Mouse (Mus musculus): Measurements from ENCODE around the gene Kbtbd13. TPM values are rescaled to one million over a fixed set of nuclear protein-coding genes. Genes with fewer than 3 reads are reported as not detected.

The Kbtbd13 gene
- 0.62 and 1.0 TPM in 2 replicates for polyA plus RNA-seq (2012; rRNA removed)

DNA sequence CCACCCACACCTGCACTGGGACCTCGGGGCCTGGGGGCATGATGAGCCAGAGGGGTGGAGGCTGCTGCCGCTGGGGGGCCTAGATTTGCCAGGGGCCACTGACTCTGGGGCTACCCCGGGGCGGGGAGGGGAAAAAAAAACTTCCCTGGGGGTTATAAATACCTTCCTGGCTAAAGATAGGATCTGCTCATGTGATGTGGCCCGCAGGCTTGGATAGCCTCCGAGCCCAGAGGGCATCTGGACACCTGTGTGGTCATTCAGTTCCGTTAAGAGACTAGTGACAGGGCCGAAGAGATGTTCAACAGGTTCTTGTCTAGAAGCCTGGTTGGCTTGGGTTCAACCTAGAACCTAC lies at the start of gene Kbtbd13:
Kbtbd13 (minus strand) TSS at position 40 of the 352 bp plus-strand sequence.

DNA sequence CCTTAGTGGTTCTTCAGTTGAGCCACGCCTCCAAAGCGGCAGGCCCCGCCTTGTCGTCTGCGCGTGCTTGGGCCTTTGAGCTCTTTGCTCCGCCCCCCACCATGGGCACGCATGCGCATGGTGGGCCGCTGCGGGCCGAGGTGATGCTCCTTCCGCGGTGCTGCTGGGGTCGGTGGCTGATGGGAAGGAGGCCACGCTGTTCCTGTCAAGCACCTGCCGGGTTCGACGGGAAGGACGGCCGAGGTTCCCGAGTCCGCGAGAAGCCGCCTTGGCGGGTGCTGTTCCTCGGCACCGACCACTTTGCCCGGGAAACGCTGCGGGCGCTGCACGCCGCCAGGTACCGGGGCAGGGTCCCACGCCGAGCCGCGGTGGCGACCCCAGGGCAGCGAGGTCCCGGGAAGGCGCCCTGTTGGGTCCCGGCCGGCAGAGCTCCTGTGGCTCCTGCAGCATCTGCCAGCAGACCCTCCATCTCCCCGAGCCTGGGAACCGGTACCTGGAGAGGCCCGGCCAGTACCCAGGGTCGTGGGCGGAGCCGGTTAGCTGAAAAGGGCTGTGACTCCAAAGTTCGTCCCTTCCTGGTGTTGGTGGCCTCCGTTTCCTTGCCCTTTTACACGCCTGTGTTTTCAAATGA lies 44.3 kb upstream of the Kbtbd13 start, which contains the start of gene Mtfmt:
Mtfmt (plus strand) TSS at position 112 of the 631 bp plus-strand sequence.

DNA sequence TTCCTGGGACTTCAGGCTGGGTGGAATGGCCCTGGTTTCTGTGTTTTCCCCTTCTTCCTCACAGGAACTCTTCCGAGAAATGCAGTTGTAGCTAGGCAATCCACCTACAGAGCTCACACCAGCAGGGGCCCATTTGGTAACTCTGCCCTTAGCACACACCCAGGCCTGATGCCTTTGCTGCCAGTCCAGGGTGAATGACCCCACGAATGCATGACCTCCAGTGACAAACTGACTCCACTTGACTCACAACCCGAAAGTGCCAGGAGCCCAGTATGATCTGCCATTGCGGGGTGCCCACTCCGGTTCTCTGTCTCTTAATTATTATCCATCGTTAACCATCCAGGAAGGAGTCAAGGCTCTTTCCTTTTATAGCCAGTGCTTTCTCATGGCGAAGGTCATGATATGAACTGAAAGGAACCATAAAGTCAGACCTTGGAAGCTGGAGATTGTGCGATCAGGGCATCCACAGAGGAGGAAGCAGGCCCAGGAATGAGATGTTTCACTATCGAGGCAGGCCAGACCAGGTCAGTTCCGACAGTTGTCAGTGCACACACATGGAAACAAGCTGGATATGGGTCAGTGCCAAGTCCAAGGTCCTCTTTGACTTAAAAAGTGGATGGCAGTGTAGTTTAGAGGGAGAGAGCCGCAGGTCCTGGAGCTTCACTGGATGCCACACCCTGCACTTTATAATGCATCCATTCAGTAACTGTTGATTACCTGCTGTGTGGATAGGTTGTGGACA lies 31.5 kb upstream of the Kbtbd13 start, which contains the start of gene Slc51b:
Slc51b (minus strand) TSS at position 196 of the 742 bp plus-strand sequence.

DNA sequence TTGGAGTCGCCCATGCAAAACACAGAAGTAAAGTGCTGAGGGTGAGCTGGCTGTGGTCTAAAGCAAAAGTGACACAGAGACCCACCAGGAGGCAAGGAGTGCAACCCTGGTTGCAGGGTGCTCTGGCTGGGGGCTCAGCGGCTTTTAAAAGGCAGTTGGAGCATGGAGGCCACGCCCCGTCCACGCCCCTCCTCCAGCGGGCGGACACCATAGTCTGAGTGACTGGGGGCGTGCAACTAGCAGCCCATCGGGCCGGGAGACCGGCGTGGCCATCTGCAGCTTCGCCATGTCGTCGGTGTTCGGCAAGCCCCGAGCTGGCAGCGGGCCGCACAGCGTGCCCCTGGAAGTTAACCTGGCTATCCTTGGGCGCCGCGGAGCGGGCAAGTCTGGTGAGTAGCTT lies 6.8 kb upstream of the Kbtbd13 start, which contains the start of gene Rasl12:
Rasl12 (plus strand) TSS at position 228 of the 400 bp plus-strand sequence.

DNA sequence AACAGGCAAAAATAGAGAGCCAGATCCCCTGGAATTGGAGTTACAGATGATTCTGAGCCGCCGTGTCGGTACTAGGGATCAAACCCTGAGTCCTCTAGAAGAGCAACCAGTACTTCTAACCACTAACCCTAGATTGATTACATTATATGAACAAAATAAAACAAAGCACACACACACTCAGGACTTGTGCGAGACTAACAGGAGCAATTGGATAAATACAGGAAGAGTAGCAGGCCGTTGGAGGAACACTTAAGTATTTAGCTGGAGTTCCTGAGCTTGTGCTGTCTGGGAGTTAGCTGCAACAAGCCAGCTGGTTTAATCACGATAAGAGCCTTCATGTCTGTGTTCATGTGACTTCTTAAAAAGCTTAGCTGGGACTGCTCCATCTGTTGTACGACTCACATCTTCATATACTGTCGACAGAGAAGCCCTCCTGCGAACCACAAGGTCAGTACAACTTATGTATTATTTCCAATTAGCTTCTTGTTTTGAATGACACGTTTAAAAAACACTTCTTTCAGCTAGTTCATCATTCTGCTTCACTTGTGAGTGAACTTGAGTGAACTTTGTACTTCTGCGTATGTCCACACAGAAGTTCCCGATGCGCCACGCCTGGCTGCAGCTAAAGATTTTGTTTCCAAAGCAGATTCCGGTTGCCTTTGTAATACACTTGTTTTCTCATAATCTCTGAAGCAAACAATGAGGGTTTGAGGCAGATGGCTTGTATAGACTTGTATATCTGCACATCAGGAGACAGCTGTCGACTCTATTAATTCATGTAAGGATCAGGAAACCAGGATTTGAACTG lies 30.6 kb downstream of the Kbtbd13 start, which contains the start of gene Ubap1l:
Ubap1l (plus strand) TSS at position 401 of the 808 bp plus-strand sequence.

DNA sequence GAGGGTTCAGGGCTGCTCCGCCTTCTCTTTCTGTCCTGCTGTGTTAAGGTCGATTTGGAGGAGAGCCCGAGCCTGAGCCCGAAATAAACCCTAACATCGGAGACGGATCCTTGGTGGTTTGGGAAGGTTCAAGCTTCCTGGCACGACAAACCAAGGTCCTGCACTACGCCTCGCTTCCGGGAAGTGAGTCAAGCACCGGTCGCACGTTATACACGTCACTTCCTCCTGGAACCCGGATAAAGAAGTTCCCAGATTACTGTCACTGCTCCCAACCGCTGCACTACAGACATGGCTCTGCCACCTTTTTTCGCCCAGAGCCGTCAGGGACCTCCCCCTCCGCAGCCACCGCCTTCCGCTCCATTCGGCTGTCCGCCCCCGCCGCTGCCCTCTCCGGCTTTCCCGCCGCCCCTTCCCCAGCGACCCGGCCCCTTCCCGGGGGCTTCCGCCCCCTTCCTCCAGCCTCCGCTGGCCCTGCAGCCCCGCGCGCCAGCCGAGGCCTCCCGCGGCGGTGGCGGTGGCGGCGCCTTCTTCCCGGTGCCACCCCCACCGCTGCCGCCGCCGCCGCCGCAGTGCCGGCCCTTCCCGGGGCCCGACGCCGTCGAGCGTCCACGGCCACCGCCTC lies 45.5 kb downstream of the Kbtbd13 start, which contains the start of gene Pdcd7:
Pdcd7 (plus strand) TSS at position 251 of the 622 bp plus-strand sequence.

Other genes with a start within 250 kb of the Kbtbd13 start
- gene Parp16, start 196.3 kb downstream of the Kbtbd13 start, polyA plus RNA-seq (2012; rRNA removed), result 15.5 and 23.2 TPM in 2 replicates
- gene Cilp, start 126.5 kb downstream of the Kbtbd13 start, polyA plus RNA-seq (2012; rRNA removed), result 5.6 TPM in 2 replicates
- gene Clpx, start 97.4 kb downstream of the Kbtbd13 start, polyA plus RNA-seq (2012; rRNA removed), result 10.1 and 13.0 TPM in 2 replicates
- 23.7 and 33.8 TPM in 2 replicates for gene Pdcd7, start 45.5 kb downstream of the Kbtbd13 start, polyA plus RNA-seq (2012; rRNA removed)
- gene Ubap1l, start 30.6 kb downstream of the Kbtbd13 start, polyA plus RNA-seq (2012; rRNA removed), result 0.47 and 0.72 TPM in 2 replicates
- gene Rasl12, start 6.9 kb upstream of the Kbtbd13 start, polyA plus RNA-seq (2012; rRNA removed), result 16.0 and 16.6 TPM in 2 replicates
- not detected in 2 replicates for gene Slc51b, start 31.3 kb upstream of the Kbtbd13 start, polyA plus RNA-seq (2012; rRNA removed)
- gene Mtfmt, start 44.1 kb upstream of the Kbtbd13 start, polyA plus RNA-seq (2012; rRNA removed), result 8.1 and 11.0 TPM in 2 replicates
- 20.0 and 25.7 TPM in 2 replicates for gene Spg21, start 69.3 kb upstream of the Kbtbd13 start, polyA plus RNA-seq (2012; rRNA removed)
- not detected in 2 replicates for gene Ankdd1a, start 128.5 kb upstream of the Kbtbd13 start, polyA plus RNA-seq (2012; rRNA removed)
- gene Plekho2, start 188.4 kb upstream of the Kbtbd13 start, polyA plus RNA-seq (2012; rRNA removed), result 33.5 and 39.2 TPM in 2 replicates
- 3.7 and 4.6 TPM in 2 replicates for gene Pif1, start 195.5 kb upstream of the Kbtbd13 start, polyA plus RNA-seq (2012; rRNA removed)
- gene Rbpms2, start 238.0 kb upstream of the Kbtbd13 start, polyA plus RNA-seq (2012; rRNA removed), result 82.0 and 114 TPM in 2 replicates

All from ovary, adult 2 months (tissue).